Mouse (Mus musculus): ENCODE data around the gene Chrna1.

DNA sequence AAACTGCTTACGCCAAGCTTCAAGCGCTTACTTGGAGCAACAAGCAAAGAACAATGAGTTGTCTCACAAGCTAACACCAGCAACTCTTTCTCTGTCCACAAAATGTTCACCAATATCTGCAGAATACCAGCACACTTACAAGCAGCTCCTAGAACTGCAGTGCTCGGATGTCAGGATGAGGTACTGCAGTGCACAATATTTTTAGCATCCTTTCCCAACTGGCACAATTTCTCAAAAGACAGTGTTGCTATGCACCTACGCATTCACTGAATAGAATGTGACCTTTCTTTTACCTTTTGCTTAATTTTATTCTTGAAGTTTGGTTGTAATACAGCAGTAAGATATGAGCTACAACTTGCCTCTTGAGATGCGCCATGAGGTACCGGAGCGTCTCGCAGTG is 34.2 kb upstream of the Chrna1 start:
- TF ChIP-seq CTCF (IDR thresholded peaks at IDR 0.05; ENCODE audit: borderline replicate concordance, insufficient read depth, low read length) (no peak), POLR2A (IDR thresholded peaks at IDR 0.05; ENCODE audit: low read depth, low read length) (no peak)
